Comparison of ENCODE assay signal across 7 mouse cellular contexts in the genomic region with DNA sequence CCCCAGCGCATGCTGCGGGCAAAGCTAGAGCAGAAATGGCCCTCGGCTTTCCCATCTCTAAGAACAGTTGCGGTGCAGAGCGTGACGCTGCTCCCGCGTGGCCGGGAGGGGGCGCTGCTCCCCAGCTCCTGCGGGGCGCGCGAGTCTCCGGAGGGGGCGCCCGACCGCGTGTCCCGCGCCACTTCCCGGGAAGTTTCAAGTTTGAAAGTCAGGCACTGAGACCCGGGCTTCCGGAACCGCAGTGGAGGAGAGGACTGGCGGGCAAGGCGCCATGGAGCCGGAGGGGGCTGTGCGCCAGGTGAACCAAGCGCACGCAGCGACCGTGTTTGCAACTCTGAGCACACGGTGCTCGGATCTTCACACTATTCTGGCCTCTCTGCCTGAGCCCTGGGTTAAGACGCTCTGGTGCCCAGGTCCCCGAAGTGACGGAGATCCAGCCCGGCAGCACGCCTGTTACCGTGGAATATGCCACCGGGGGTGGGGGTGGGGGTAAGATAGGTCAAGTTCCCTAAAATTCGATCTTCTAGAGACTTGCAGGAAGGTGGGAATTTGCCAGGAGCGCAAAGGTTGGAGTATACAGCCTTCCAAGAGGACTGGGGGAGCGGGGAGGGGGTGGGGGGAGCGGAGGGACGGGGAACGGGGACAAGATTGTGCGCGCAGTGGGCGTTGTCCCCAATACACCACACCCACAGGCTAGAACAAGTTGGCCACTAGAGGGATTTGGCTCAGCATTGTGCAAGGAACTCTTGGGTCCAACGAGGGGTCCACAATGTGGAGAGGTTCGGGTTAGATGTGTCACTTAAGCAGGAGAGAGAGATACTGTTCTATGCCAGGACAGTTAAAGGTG. TPM values are rescaled to one million over a fixed set of nuclear protein-coding genes. Genes with fewer than 3 reads are reported as not detected.
DNase-seq lines count a peak whose midpoint lies in the region; ATAC-seq lines count a peak whose summit lies in the region.

A gene (plus strand): TSS at position 183 of the 847 bp plus-strand sequence.

- peaks cover 4% of the 10 kb centered on the region; the same call in 1 of the 2 replicates for H3K36me3 ChIP-seq in intestine, embryonic 14.5 days (ENCODE audit: control insufficient read depth, insufficient read depth, low read length)
- H3K36me3 ChIP-seq in limb, embryonic 11.5 days (ENCODE audit: control insufficient read depth, insufficient read depth, low read length) = peaks cover 5% of the 10 kb centered on the region; the same call in 1 of the 2 replicates
- peaks cover 12% of the 10 kb centered on the region for H3K36me3 ChIP-seq in midbrain, embryonic 12.5 days

- H3K4me2 ChIP-seq in intestine, embryonic 14.5 days (ENCODE audit: low read length) = peak within 1 kb of the TSS; percentile 97
- peak within 1 kb of the TSS; percentile 91 for H3K4me2 ChIP-seq in limb, embryonic 11.5 days (ENCODE audit: low read depth, severe bottlenecking)
- peak within 1 kb of the TSS; percentile 84 for H3K4me2 ChIP-seq in midbrain, embryonic 12.5 days (replicated peaks)

- H3K27ac ChIP-seq in intestine, embryonic 14.5 days (ENCODE audit: low read depth) = peak within 1 kb of the TSS; percentile 79
- H3K27ac ChIP-seq in limb, embryonic 11.5 days (replicated peaks; ENCODE audit: low read depth, low read length) = peak within 1 kb of the TSS; percentile 79
- peak within 1 kb of the TSS; percentile 36 for H3K27ac ChIP-seq in midbrain, embryonic 12.5 days (replicated peaks)

- no peaks in the 10 kb centered on the region for H3K27me3 ChIP-seq in intestine, embryonic 14.5 days (replicated peaks; ENCODE audit: control insufficient read depth, insufficient read depth, low read length)
- H3K27me3 ChIP-seq in limb, embryonic 11.5 days (ENCODE audit: control insufficient read depth, insufficient read depth, low read length) = no peaks in the 10 kb centered on the region
- H3K27me3 ChIP-seq in midbrain, embryonic 12.5 days = no peaks in the 10 kb centered on the region

- DNase-seq in adrenal gland, adult 8-10 months = peak; percentile 83
- peak; percentile 93 for DNase-seq in embryo, embryonic 10.5 days (ENCODE audit: low spot score)
- DNase-seq in gastrocnemius, postnatal 36 days = peak; percentile 78 to 82
- DNase-seq in intestine, embryonic 14.5 days (ENCODE audit: low spot score) = peak; percentile 92
- DNase-seq in limb, embryonic 11.5 days (ENCODE audit: low spot score) = peak; percentile 93
- DNase-seq in skeletal muscle tissue, adult 2 months (ENCODE audit: low read depth, low spot score) = peak; percentile 60

- intact Hi-C loops in gastrocnemius, postnatal 36 days (cut with DNase I) = loop anchor here (5.0 kb wide), 2 partner anchors 35 to 90 kb away; no protein-coding TSS in a partner anchor

- peak within 1 kb of the TSS; percentile 59 for H3K4me3 ChIP-seq in intestine, embryonic 14.5 days (ENCODE audit: low read depth, low read length)
- peak within 1 kb of the TSS; percentile 59 for H3K4me3 ChIP-seq in limb, embryonic 11.5 days (ENCODE audit: low read depth, low read length)
- H3K4me3 ChIP-seq in midbrain, embryonic 12.5 days = peak within 1 kb of the TSS; percentile 48

- peak; percentile 79 for ATAC-seq in intestine, embryonic 14.5 days (replicated peaks; ENCODE audit: low FRiP score, low TSS enrichment, low read depth)
- peak; percentile 72 for ATAC-seq in limb, embryonic 11.5 days (ENCODE audit: insufficient number of reproducible peaks, low FRiP score, low TSS enrichment, low read depth)
- peak; percentile 80 for ATAC-seq in midbrain, embryonic 12.5 days (ENCODE audit: low FRiP score, low read depth)

- peaks cover 8% of the 10 kb centered on the region for H3K4me1 ChIP-seq in intestine, embryonic 14.5 days (replicated peaks; ENCODE audit: control insufficient read depth, insufficient read depth, low read length)
- H3K4me1 ChIP-seq in limb, embryonic 11.5 days (ENCODE audit: control insufficient read depth, insufficient read depth, low read length) = peaks cover 11% of the 10 kb centered on the region
- H3K4me1 ChIP-seq in midbrain, embryonic 12.5 days = peaks cover 10% of the 10 kb centered on the region

- WGBS in intestine, embryonic 14.5 days = under 1% methylated on average over 53 of the region's 53 CpGs
- WGBS in limb, embryonic 11.5 days = under 1% methylated on average over 53 of the region's 53 CpGs
- under 1% methylated on average over 53 of the region's 53 CpGs for WGBS in midbrain, embryonic 12.5 days

- H3K9ac ChIP-seq in intestine, embryonic 14.5 days (ENCODE audit: low read length) = peak within 1 kb of the TSS; percentile 61
- H3K9ac ChIP-seq in limb, embryonic 11.5 days (ENCODE audit: low read length) = peak within 1 kb of the TSS; percentile 72
- peak within 1 kb of the TSS; percentile 53; the same call in 1 of the 2 replicates for H3K9ac ChIP-seq in midbrain, embryonic 12.5 days (replicated peaks)

- no peaks in the 10 kb centered on the region for H3K9me3 ChIP-seq in intestine, embryonic 14.5 days (ENCODE audit: control insufficient read depth, low read length)
- H3K9me3 ChIP-seq in limb, embryonic 11.5 days (ENCODE audit: control insufficient read depth, low read length) = no peaks in the 10 kb centered on the region
- no peaks in the 10 kb centered on the region for H3K9me3 ChIP-seq in midbrain, embryonic 12.5 days

RNA-seq across cellular contexts. Expression of the gene that starts here (rescaled TPM):
- 1 to 10 TPM; 4.8 to 6.6 (median 5.8) TPM for total RNA-seq in adrenal gland, adult 8-10 months (2022)
- total RNA-seq in gastrocnemius, postnatal 36 days (2021) = 1 to 10 TPM; 2.8 to 5.1 TPM
- 8.2 and 9.9 TPM in 2 replicates for polyA plus RNA-seq in intestine, embryonic 14.5 days (2014; fragmentation: Nextera tagmentation; extraction: Ambion mirVana)
- 9.0 and 10.6 TPM in 2 replicates for polyA plus RNA-seq in limb, embryonic 11.5 days (2014; fragmentation: Nextera tagmentation; extraction: Ambion mirVana)
- 8.7 and 9.2 TPM in 2 replicates for polyA plus RNA-seq in midbrain, embryonic 12.5 days (2016; fragmentation: Nextera tagmentation; extraction: Ambion mirVana)

Comparison
In these comparisons a context has a peak if more than half of its experiments do, and no peak if none do; other contexts are left out.
1. Peak in every context shown above with its lines: DNase-seq, ATAC-seq, H3K4me3 ChIP-seq and H3K27ac ChIP-seq.